Mouse (Mus musculus) embryonic facial prominence, embryonic 15.5 days (tissue): ENCODE measurements around the gene 3110040M04Rik. TPM values are rescaled to one million over a fixed set of nuclear protein-coding genes. Genes with fewer than 3 reads are reported as not detected.
"Not testable (repeated sequence)": the region's sequence is repeated elsewhere in the genome, so short reads cannot be mapped to it uniquely, and the experiment has no call there.

Experiments used
- ATAC-seq: fragments of 200-750 bp; cut with Nextera tagmentation; 2 replicates; pipeline ENCODE4 v1.8.0; 2017; ENCODE audit warnings: low read depth, moderate TSS enrichment; ENCODE audit not compliant: insufficient number of reproducible peaks, low FRiP score, low TSS enrichment
- H3K27ac ChIP-seq: fragments of 300-500 bp; sonication (generic); replicated peaks from 2 replicates; pipeline ENCODE4 v1.5.1; 2015; ENCODE audit warnings: mild to moderate bottlenecking, inconsistent platforms
- H3K27me3 ChIP-seq: fragments of 300-500 bp; sonication (generic); 2 replicates; pipeline ENCODE4 v1.6.1; 2015; ENCODE audit warnings: inconsistent platforms
- H3K36me3 ChIP-seq: fragments of 300-500 bp; sonication (generic); 2 replicates; pipeline ENCODE4 v1.6.1; 2015; ENCODE audit warnings: mild to moderate bottlenecking, inconsistent platforms
- H3K4me1 ChIP-seq: fragments of 300-500 bp; sonication (generic); 2 replicates; pipeline ENCODE4 v1.6.1; 2015; ENCODE audit warnings: inconsistent platforms
- H3K4me2 ChIP-seq: fragments of 300-500 bp; sonication (generic); replicated peaks from 2 replicates; pipeline ENCODE4 v1.6.1; 2015; ENCODE audit warnings: mild to moderate bottlenecking, inconsistent platforms
- H3K4me3 ChIP-seq: fragments of 300-500 bp; sonication (generic); replicated peaks from 2 replicates; pipeline ENCODE4 v1.5.1; 2015; ENCODE audit warnings: mild to moderate bottlenecking, inconsistent platforms
- H3K9ac ChIP-seq: fragments of 300-500 bp; sonication (generic); 2 replicates; pipeline ENCODE4 v1.6.1; 2015; ENCODE audit warnings: inconsistent platforms
- H3K9me3 ChIP-seq: fragments of 300-500 bp; sonication (generic); replicated peaks from 2 replicates; pipeline ENCODE4 v1.6.1; 2016; ENCODE audit warnings: inconsistent platforms
- WGBS: fragments of 180-500 bp; shearing (Covaris S2); methylation state at CpG from one replicate; pipeline ENCODE4 v1.1.7; 2015; 5-methylcytosine and 5-hydroxymethylcytosine counted together
- polyA plus RNA-seq: library from polyadenylated mRNA; unstranded; fragments of >200 nt; fragmentation: Nextera tagmentation; extraction: Ambion mirVana; gene quantifications from 2 replicates; pipeline ENCODE4 v1.2.1, GENCODE M21; 2015

Gene 3110040M04Rik
- polyA plus RNA-seq, 1 experiment from 2014 or later = not detected

DNA sequence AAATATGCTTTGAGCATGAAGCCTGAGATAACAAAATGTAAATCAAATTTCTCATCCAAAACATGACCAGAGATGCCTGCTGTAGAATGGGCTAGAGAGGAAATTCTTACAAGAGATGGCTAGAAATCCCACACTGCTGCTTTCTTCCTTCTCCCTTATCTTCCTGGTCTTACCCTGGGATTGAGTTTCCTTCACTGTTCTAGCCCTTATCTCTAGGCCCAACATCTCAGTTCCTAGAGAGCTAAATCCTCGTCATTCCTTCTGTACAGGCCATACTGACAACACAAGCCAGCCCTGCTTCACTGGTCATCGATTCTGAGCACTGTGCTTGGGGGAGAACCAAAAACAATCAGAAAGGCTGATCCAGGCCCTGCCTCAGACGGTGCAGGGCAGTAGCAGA is 7.2 kb upstream of the 3110040M04Rik start:
- not testable (repeated sequence) for ATAC-seq, H3K27ac ChIP-seq, H3K36me3 ChIP-seq, H3K9ac ChIP-seq, H3K9me3 ChIP-seq, H3K4me2 ChIP-seq, H3K4me1 ChIP-seq, H3K27me3 ChIP-seq, H3K4me3 ChIP-seq
- 71% methylated on average over 3 of the region's 3 CpGs for WGBS

DNA sequence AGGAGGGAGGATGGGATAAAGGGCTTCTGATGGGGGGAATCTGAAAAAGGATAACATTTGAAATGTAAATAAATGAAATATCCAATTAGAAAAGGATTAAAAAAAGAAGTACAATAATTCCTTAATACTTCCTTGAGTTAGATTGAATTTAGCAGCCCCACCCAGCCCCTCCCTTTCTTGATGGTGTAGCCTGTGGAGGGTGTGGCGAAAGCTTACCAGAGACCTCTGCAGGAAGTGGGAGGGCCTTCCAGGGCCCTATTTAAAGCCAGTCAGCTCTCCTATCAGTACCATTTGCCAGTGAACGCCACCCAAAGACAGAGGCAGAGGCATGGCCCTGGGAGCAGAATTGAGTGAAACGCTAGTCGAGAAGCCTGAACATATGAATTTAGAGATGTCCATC is 5.8 kb upstream of the 3110040M04Rik start, which contains the start of gene Gm47995:
Gene Gm47995 (plus strand): TSS at position 329 of the 400 bp plus-strand sequence.
- not testable (repeated sequence) for H3K27me3 ChIP-seq, H3K9ac ChIP-seq, H3K27ac ChIP-seq, H3K4me1 ChIP-seq, ATAC-seq, H3K9me3 ChIP-seq, H3K36me3 ChIP-seq, H3K4me3 ChIP-seq, H3K4me2 ChIP-seq
- WGBS = 65% methylated on average over 2 of the region's 4 CpGs

DNA sequence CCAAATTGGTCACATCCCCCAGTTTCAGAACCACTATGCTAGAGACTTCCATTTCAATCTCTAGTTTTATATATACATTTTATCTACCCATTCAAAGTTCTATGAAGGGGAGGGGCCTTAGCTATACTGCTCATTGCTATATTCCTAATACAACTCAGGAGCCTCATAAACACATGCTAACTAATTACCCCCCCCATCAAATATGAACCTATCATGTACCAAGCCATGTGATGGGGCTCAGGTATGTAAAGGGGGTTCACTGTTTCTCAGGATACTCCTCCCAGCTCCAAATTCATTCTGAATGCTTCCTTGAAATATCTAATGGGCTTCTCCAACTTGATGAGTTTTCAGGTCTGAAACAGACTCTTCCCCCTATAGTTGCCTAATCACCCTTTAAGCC is 3.3 kb upstream of the 3110040M04Rik start:
- ATAC-seq, H3K9me3 ChIP-seq, H3K27me3 ChIP-seq, H3K4me3 ChIP-seq, H3K36me3 ChIP-seq, H3K27ac ChIP-seq, H3K4me2 ChIP-seq, H3K9ac ChIP-seq, H3K4me1 ChIP-seq: not testable (repeated sequence)

DNA sequence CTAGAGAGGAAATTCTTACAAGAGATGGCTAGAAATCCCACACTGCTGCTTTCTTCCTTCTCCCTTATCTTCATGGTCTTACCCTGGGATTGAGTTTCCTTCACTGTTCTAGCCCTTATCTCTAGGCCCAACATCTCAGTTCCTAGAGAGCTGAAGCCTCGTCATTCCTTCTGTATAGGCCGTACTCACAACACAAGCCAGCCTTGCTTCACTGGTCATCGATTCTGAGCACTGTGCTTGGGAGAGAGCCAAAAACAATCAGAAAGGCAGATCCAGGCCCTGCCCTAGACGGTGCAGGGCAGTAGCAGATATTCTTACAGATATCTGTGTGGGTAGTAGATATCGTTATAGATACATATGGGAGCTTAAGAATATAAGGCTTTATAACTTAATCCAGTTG is 1.1 kb upstream of the 3110040M04Rik start:
- not testable (repeated sequence) for H3K4me3 ChIP-seq, H3K9ac ChIP-seq, H3K27me3 ChIP-seq, H3K4me1 ChIP-seq, H3K4me2 ChIP-seq, ATAC-seq, H3K27ac ChIP-seq, H3K9me3 ChIP-seq, H3K36me3 ChIP-seq
- 81% methylated on average over 3 of the region's 5 CpGs for WGBS

DNA sequence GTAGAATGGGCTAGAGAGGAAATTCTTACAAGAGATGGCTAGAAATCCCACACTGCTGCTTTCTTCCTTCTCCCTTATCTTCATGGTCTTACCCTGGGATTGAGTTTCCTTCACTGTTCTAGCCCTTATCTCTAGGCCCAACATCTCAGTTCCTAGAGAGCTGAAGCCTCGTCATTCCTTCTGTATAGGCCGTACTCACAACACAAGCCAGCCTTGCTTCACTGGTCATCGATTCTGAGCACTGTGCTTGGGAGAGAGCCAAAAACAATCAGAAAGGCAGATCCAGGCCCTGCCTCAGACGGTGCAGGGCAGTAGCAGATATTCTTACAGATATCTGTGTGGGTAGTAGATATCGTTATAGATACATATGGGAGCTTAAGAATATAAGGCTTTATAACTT is 4.6 kb downstream of the 3110040M04Rik start:
- WGBS = 74% methylated on average over 4 of the region's 5 CpGs
- not testable (repeated sequence) for H3K4me1 ChIP-seq, H3K27ac ChIP-seq, H3K27me3 ChIP-seq, H3K4me3 ChIP-seq, H3K4me2 ChIP-seq, ATAC-seq, H3K36me3 ChIP-seq, H3K9ac ChIP-seq, H3K9me3 ChIP-seq

DNA sequence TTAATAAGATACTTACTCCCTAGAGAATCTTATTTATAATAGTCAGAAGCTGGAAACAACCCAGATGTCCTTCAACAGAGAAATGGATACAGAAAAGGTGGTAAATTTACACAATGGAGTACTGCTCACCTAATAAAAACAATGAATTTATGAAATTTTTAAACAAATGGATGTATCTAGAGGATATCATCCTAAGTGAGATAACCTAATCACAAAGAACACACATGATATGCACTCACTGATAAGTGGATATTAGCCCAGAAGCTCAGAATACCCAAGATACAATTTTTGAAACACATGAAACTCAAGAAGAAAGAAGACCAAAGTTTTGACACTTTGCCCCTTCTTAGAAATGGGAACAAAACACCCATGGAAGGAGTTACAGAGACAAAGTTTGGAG is 5.0 kb downstream of the 3110040M04Rik start:
- not testable (repeated sequence) for H3K27ac ChIP-seq, H3K27me3 ChIP-seq, H3K4me2 ChIP-seq, H3K4me3 ChIP-seq, ATAC-seq, H3K9me3 ChIP-seq, H3K9ac ChIP-seq, H3K4me1 ChIP-seq, H3K36me3 ChIP-seq

DNA sequence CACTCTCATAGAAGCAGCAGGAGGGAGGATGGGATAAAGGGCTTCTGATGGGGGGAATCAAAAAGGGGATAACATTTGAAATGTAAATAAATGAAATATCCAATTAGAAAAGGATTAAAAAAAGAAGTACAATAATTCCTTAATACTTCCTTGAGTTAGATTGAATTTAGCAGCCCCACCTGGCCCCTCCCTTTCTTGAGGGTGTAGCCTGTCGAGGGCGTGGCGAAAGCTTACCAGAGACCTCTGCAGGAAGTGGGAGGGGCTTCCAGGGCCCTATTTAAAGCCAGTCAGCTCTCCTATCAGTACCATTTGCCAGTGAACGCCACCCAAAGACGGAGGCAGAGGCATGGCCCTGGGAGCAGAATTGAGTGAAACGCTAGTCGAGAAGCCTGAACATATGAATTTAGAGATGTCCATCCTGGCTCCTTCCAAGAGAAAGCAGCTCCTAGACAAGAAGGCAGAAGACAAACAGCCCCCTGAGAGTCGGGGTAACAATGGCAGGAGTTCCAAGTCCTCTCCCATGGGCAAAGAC is 6.0 kb downstream of the 3110040M04Rik start, which contains the start of gene Gm47996:
Gene Gm47996 (plus strand): TSS at position 308 of the 532 bp plus-strand sequence.
- not testable (repeated sequence) for H3K9ac ChIP-seq, ATAC-seq, H3K27me3 ChIP-seq, H3K36me3 ChIP-seq, H3K4me3 ChIP-seq, H3K9me3 ChIP-seq, H3K4me1 ChIP-seq, H3K4me2 ChIP-seq, H3K27ac ChIP-seq
- WGBS = 90% methylated on average over 4 of the region's 8 CpGs

DNA sequence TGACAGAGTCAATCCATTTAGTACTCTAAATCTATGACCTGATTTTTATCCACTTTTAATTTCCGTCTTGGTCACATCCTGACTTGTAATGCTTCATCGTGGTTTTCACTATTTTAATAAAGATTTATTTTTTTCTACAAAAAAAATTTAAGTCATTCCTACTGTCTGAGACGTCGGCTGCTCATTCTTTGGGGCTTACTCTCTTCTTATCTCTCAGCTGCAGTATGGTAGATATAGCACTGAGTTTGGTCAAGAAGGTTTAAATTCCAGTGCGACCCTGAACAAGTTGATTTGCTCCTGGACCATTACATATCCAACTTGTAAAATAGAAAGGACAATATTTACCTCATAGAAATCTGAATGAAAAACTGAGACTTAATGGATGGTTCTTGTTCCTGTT is 7.7 kb downstream of the 3110040M04Rik start:
- not testable (repeated sequence) for H3K9me3 ChIP-seq, H3K4me2 ChIP-seq, H3K4me1 ChIP-seq, ATAC-seq, H3K9ac ChIP-seq, H3K27ac ChIP-seq, H3K4me3 ChIP-seq, H3K36me3 ChIP-seq, H3K27me3 ChIP-seq
- WGBS = 87% methylated on average over 5 of the region's 5 CpGs

DNA sequence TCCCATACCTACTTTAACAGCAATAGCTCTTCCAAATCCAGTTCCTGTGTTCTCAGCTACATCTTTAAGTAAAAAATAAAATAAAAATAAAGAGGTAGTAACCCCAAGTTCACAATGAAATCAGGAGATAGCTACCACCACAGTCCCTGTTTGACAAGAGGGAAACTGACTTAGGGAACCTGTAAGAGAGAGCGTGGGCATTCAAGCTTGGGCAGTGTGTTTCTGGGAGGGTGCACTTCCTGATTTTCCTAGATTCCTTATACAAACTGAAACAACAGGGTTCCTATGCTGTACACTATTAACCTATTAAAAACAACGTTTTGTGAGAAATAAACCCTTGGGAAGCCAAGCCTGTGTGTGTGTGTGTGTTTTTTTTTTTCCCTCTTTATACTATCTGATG is 10.9 kb downstream of the 3110040M04Rik start:
- no peak overlapping the region for H3K4me2 ChIP-seq
- H3K4me3 ChIP-seq = no peak overlapping the region
- no peak overlapping the region for H3K9ac ChIP-seq
- 74% methylated on average over 2 of the region's 2 CpGs for WGBS
- no peaks in the 10 kb centered on the region for H3K27me3 ChIP-seq
- no peak overlapping the region for H3K27ac ChIP-seq
- no peaks in the 10 kb centered on the region for H3K9me3 ChIP-seq
- ATAC-seq = no peak
- H3K4me1 ChIP-seq = 0 out of 2 replicates have a peak, but pooled peaks cover 4% of the 10 kb centered on the region
- H3K36me3 ChIP-seq = no peaks in the 10 kb centered on the region

DNA sequence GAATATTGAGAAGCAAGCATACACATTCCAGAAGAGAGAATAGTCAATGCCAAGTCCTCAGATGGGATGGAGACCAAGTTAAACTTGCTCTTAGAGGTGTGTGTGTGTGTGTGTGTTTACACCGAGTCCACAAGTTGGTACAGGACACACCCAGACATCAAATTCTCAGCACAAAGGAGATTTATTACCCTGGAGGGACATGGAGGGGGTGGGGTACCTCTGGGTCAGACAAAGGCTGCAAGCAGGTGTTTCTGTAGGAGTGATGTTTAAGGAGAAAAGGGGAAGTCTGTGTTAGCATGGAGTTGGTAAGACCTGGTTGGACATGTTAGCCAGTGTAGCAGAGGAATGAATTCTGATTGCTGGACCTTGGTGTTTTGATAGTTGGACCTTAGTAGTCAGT is 12.1 kb downstream of the 3110040M04Rik start:
- Histone ChIP-seq H3K27ac (no peak overlapping the region), H3K4me3 (no peak overlapping the region), H3K9me3 (no peaks in the 10 kb centered on the region), H3K27me3 (no peaks in the 10 kb centered on the region), H3K9ac (no peak overlapping the region), H3K4me2 (no peak overlapping the region), H3K36me3 (no peaks in the 10 kb centered on the region), H3K4me1 (0 out of 2 replicates have a peak, but pooled peaks cover 4% of the 10 kb centered on the region)
- 61% methylated on average over 1 of the region's 1 CpGs for WGBS
- ATAC-seq = no peak

DNA sequence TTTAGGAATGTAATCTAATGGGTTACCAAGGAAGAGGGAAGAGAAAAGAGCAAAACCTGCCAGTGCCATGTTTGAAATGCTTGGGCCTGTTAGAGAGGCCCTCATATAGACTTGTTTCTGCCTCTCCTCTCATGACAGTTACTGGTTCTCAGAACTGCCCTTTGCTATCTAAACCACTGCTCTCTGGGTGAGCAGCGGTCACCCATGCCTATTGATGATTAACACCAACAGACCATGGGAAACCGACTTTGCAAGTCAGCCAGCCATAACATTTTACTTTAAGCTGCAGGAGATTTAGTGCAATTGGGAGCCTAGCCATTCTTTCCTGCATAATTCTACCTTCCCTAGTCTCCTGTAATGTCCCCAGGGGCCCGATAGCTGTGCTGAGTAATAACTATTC is 12.5 kb downstream of the 3110040M04Rik start:
- Histone ChIP-seq H3K27me3 (no peaks in the 10 kb centered on the region), H3K9me3 (no peaks in the 10 kb centered on the region), H3K27ac (no peak overlapping the region), H3K4me1 (0 out of 2 replicates have a peak, but pooled peaks cover 4% of the 10 kb centered on the region), H3K9ac (no peak overlapping the region), H3K4me3 (no peak overlapping the region), H3K4me2 (no peak overlapping the region), H3K36me3 (no peaks in the 10 kb centered on the region)
- ATAC-seq = no peak
- WGBS = 64% methylated on average over 3 of the region's 3 CpGs

DNA sequence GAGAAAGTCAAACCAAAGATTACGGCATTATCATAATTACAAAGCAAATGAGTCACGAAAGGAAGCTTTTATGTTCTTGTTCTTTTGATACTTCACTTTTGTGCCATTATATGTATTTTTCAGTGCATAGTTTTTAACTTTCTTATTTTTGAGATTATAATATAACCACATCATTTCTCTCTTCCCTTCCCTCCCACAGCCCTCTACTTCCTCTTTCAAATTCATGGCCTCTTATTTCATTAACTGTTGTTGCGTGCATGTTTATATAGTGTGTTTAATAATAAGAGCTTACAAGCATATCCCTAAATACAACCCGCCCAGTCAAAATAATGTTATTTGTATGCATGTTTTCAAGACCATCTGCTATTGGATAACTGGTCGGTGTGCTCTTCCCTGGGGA is 15.1 kb downstream of the 3110040M04Rik start:
- no peak for ATAC-seq
- H3K27ac ChIP-seq = no peak overlapping the region
- no peak overlapping the region for H3K4me3 ChIP-seq
- no peaks in the 10 kb centered on the region for H3K9me3 ChIP-seq
- no peaks in the 10 kb centered on the region for H3K36me3 ChIP-seq
- H3K4me2 ChIP-seq = no peak overlapping the region
- H3K27me3 ChIP-seq = no peaks in the 10 kb centered on the region
- no peak overlapping the region for H3K9ac ChIP-seq
- H3K4me1 ChIP-seq = 0 out of 2 replicates have a peak, but pooled peaks cover 4% of the 10 kb centered on the region
- WGBS = 82% methylated on average over 5 of the region's 5 CpGs
